Comparison of ENCODE assay signal across 10 mouse cellular contexts in genomic region chr3:85015667-85016066, GRCm38 (mm10).
DNase-seq lines count a peak whose midpoint lies in the region; ATAC-seq and TF ChIP-seq lines count a peak whose summit lies in the region.
"Had no signal": no experiment of that assay in that cellular context is flagged by ENCODE, and none has a peak within 500 bp of the region (broad histone marks: within the 10 kb centered on the region; RNA-seq: fewer than 3 reads in every experiment).

No protein-coding gene starts in this region.

- H3K27ac ChIP-seq in embryonic facial prominence, embryonic 14.5 days (replicated peaks; ENCODE audit: low read depth, low read length) = no peak overlapping the region
- H3K27ac ChIP-seq in embryonic facial prominence, embryonic 10.5 days (replicated peaks) = no peak overlapping the region
- H3K27ac ChIP-seq in neural tube, embryonic 13.5 days (replicated peaks) = 0 out of 2 replicates have a peak overlapping the region, but pooled peaks have one; percentile 1
- H3K27ac ChIP-seq in left cerebral cortex, adult 2 months = peak overlapping the region; percentile 93
- H3K27ac ChIP-seq in gastrocnemius, adult 2 months = no peak overlapping the region

- H3K9me3 ChIP-seq in embryonic facial prominence, embryonic 14.5 days (ENCODE audit: control insufficient read depth, low read length) = no peaks in the 10 kb centered on the region
- no peaks in the 10 kb centered on the region for H3K9me3 ChIP-seq in embryonic facial prominence, embryonic 10.5 days
- no peaks in the 10 kb centered on the region for H3K9me3 ChIP-seq in neural tube, embryonic 13.5 days

- H3K4me2 ChIP-seq in embryonic facial prominence, embryonic 14.5 days (ENCODE audit: low read depth, low read length) = no peak overlapping the region
- H3K4me2 ChIP-seq in neural tube, embryonic 13.5 days = no peak overlapping the region

- H3K36me3 ChIP-seq in embryonic facial prominence, embryonic 14.5 days (ENCODE audit: control insufficient read depth, insufficient read depth, low read length) = no peaks in the 10 kb centered on the region
- no peaks in the 10 kb centered on the region for H3K36me3 ChIP-seq in embryonic facial prominence, embryonic 10.5 days (replicated peaks)
- no peaks in the 10 kb centered on the region for H3K36me3 ChIP-seq in neural tube, embryonic 13.5 days

- WGBS in embryonic facial prominence, embryonic 14.5 days = 52% methylated on average over 9 of the region's 9 CpGs
- 81% methylated on average over 9 of the region's 9 CpGs for WGBS in embryonic facial prominence, embryonic 10.5 days
- WGBS in neural tube, embryonic 13.5 days = 66% methylated on average over 9 of the region's 9 CpGs

- H3K4me1 ChIP-seq in embryonic facial prominence, embryonic 14.5 days (ENCODE audit: control insufficient read depth, insufficient read depth, low read length) = no peaks in the 10 kb centered on the region
- no peaks in the 10 kb centered on the region for H3K4me1 ChIP-seq in embryonic facial prominence, embryonic 10.5 days
- peaks cover 8% of the 10 kb centered on the region for H3K4me1 ChIP-seq in neural tube, embryonic 13.5 days (replicated peaks)

- intact Hi-C loops in left cerebral cortex, adult 2 months (cut with DNase I) = loop anchor here (2.0 kb wide), 1 partner anchor 29 kb away; no protein-coding TSS in a partner anchor
- intact Hi-C loops in gastrocnemius, adult 2 months (cut with DNase I) = no loop called here

- H3K4me3 ChIP-seq in embryonic facial prominence, embryonic 14.5 days (ENCODE audit: low read depth, low read length) = no peak overlapping the region
- no peak overlapping the region for H3K4me3 ChIP-seq in embryonic facial prominence, embryonic 10.5 days
- no peak overlapping the region for H3K4me3 ChIP-seq in neural tube, embryonic 13.5 days
- H3K4me3 ChIP-seq in left cerebral cortex, adult 2 months = no peak overlapping the region
- H3K4me3 ChIP-seq in gastrocnemius, adult 2 months = no peak overlapping the region
- H3K4me3 ChIP-seq: myocyte had no signal

- H3K27me3 ChIP-seq in embryonic facial prominence, embryonic 14.5 days (replicated peaks; ENCODE audit: control insufficient read depth, insufficient read depth, low read length) = no peaks in the 10 kb centered on the region
- H3K27me3 ChIP-seq in embryonic facial prominence, embryonic 10.5 days (replicated peaks; ENCODE audit: low read depth, poor library complexity, severe bottlenecking) = no peaks in the 10 kb centered on the region
- no peaks in the 10 kb centered on the region for H3K27me3 ChIP-seq in neural tube, embryonic 13.5 days

- TF ChIP-seq CTCF in left cerebral cortex, adult 2 months (IDR thresholded peaks at IDR 0.05) = peak; percentile 7
- no peak for TF ChIP-seq CTCF in gastrocnemius, adult 2 months (IDR thresholded peaks at IDR 0.05)

- no peak overlapping the region for H3K9ac ChIP-seq in embryonic facial prominence, embryonic 14.5 days (ENCODE audit: low read depth, low read length)
- no peak overlapping the region for H3K9ac ChIP-seq in neural tube, embryonic 13.5 days

- DNase-seq in embryonic facial prominence, embryonic 14.5 days (ENCODE audit: low spot score) = peak; percentile 13
- no peak for DNase-seq in embryonic facial prominence, embryonic 10.5 days (ENCODE audit: low spot score)
- no peak for DNase-seq in neural tube, embryonic 10.5 days (ENCODE audit: extremely low spot score, low spot score)
- DNase-seq in left cerebral cortex, adult 2 months (ENCODE audit: extremely low spot score in 1 of 2, low spot score in 2 of 2) = peak; percentile 67 to 72
- DNase-seq in telencephalon, adult 2 months (ENCODE audit: low read depth, low spot score) = peak; percentile 87
- no peak for DNase-seq in gastrocnemius, adult 2 months
- no peak for DNase-seq in lung, postnatal 14 days
- DNase-seq: adrenal gland, adult 2 months had no signal

- no peak for ATAC-seq in embryonic facial prominence, embryonic 14.5 days (ENCODE audit: low read depth)
- ATAC-seq in neural tube, embryonic 13.5 days (ENCODE audit: low read depth) = no peak

Comparison
In these comparisons a context has a peak if more than half of its experiments do, and no peak if none do; other contexts are left out.
1. DNase-seq: peak in embryonic facial prominence, embryonic 14.5 days (single experiment), left cerebral cortex, adult 2 months (2 of 2) and telencephalon, adult 2 months (single experiment); none in embryonic facial prominence, embryonic 10.5 days (single experiment), neural tube, embryonic 10.5 days (single experiment), gastrocnemius, adult 2 months (single experiment) and lung, postnatal 14 days (single experiment).
2. H3K27ac ChIP-seq: peak in neural tube, embryonic 13.5 days (single experiment) and left cerebral cortex, adult 2 months (single experiment); none in embryonic facial prominence, embryonic 14.5 days (single experiment), embryonic facial prominence, embryonic 10.5 days (single experiment) and gastrocnemius, adult 2 months (single experiment).